Mouse (Mus musculus): ENCODE data around the gene Mtss1l.

Gene Mtss1l

DNA sequence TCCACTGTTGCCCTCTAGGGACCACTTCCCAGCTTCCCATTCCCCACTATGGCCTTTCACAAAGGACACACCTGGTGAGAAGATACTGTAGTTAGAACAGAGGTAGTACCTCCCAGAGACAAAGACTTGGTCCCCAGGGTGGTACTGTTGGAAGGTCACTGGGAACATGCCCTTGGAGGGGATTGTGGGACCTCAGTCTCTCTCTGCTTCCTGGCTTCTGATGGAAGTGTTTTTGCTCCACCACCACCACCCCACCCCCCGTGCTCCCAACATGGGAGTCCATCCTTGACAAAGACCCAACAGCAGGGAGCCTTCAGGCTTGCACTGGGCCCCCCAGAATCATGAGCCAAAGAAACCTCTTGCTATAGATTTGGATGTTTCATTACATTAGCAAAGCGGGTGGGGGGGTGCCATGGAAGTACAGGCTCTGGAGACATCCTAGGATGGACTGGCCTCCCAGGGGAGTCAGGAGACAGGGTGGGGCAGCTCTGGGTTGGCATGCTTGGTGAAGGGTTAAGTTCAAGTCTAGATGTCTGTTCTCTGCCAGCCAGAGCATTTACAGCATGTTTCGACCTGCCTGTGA lies 14.9 kb upstream of the Mtss1l start:
- DNase-seq (ENCODE audit: extremely low read depth, low read depth, low spot score) = no peak

DNA sequence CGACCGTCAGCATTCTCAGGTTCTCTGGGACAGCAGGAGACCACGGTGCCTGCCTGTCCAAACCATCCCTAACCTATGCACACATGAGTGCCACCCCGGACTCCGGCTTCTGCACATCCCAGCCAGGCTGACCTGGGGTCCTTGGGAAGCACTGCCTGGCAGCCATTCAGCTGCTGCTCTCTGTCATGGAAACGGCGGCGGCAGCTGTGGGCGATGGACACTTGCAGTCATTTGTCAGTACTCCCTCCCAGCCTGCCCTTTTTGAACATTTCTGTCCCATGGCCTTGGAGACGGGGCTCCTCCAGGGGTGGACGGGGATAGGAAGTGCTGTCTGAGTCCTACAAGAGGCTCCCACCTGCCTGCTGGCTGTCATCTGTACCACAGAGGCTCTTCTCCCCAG lies 12.8 kb upstream of the Mtss1l start:
- DNase-seq (ENCODE audit: extremely low read depth, low read depth, low spot score) = no peak

GRCm38 (mm10) chr8:110710593-110710992 lies 10.7 kb upstream of the Mtss1l start:
- DNase-seq (ENCODE audit: extremely low read depth, low read depth, low spot score) = no peak

DNA sequence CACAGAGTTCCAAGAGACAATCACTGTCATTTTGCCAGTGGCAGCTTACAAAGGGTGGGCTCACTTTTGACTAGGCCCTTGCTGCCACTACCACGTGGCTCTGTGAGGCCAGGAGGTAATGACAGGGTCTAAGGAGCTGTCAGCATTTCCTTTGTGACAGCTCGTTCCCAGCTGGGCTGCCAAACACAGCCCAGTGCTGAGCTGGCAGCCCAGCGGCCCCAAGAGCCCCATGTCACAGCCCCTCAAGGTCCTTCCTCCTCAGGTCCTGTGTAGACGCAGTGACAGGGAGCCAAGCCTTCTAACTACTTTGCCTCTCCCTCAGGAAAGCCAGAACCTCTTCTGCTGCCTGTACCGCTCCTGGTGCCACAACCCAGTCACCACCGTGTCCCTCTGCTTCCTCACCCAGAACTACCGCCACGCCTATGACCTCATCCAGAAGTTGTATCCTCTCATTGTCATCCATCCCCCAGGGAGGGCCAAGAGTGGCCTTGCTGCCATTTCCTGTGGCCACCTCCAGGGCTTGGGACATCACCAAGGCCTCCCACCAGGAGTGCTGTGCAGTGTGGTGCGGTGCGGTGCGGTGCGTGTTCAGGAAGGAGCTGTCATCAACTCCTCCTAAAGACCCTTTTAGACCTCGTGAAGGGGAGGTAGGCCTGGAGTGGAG lies 9.9 kb upstream of the Mtss1l start:
- no peak for DNase-seq (ENCODE audit: extremely low read depth, low read depth, low spot score)

GRCm38 (mm10) chr8:110713073-110713472 lies 8.2 kb upstream of the Mtss1l start:
- peak; percentile 45 for DNase-seq (ENCODE audit: extremely low read depth, low read depth, low spot score)

GRCm38 (mm10) chr8:110714827-110715519 lies 6.3 kb upstream of the Mtss1l start:
- no peak for DNase-seq (ENCODE audit: extremely low read depth, low read depth, low spot score)

- DNase-seq (ENCODE audit: extremely low read depth, low read depth, low spot score) = peak; percentile 51
Observed at GRCm38 (mm10) chr8:110716075-110716474, 5.2 kb upstream of the Mtss1l start.

- DNase-seq (ENCODE audit: extremely low read depth, low read depth, low spot score) = no peak
Observed at GRCm38 (mm10) chr8:110717131-110717530, 4.1 kb upstream of the Mtss1l start.

GRCm38 (mm10) chr8:110718209-110718968 lies 2.9 kb upstream of the Mtss1l start:
- peak; percentile 92 for DNase-seq (ENCODE audit: extremely low read depth, low read depth, low spot score)

- no peak for DNase-seq (ENCODE audit: extremely low read depth, low read depth, low spot score)
Observed at GRCm38 (mm10) chr8:110718969-110719670, 2.2 kb upstream of the Mtss1l start.

DNA sequence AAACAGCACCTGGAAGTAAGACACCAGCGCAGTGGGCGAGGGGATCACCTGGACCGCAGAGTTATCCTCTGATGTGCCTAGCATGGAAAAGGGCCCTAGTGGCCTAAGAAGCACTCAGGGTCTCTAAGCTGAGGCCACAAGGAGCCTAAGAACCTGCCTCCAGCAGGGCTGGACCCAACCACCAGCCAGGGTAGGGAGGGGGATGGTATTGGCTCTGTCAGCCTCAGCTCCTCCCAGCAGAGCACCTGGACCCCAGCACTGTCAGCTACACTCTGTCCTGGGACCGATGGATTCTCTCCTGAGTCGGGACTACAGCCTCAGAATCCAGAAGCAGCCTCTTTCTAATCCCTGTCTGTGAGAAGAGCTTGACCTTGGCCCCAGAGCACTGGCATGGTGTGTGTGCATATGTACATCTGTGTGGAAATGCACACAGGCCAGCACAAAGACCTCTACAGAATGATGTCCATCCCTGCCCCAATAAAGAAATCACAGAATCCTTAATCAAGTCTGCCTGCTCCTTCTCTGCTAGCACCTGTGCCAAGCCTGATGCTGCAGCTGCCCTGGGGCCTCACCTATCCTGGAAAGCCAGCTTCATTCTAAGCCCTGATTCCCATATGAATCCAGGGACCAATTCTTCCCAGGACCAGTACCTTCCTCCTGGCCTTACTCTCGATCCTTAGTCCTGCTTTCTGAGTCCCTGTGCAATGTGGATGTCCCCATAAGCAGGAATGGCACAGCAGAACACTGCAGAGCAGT lies 1.2 kb upstream of the Mtss1l start:
- DNase-seq (ENCODE audit: extremely low read depth, low read depth, low spot score) = no peak

DNA sequence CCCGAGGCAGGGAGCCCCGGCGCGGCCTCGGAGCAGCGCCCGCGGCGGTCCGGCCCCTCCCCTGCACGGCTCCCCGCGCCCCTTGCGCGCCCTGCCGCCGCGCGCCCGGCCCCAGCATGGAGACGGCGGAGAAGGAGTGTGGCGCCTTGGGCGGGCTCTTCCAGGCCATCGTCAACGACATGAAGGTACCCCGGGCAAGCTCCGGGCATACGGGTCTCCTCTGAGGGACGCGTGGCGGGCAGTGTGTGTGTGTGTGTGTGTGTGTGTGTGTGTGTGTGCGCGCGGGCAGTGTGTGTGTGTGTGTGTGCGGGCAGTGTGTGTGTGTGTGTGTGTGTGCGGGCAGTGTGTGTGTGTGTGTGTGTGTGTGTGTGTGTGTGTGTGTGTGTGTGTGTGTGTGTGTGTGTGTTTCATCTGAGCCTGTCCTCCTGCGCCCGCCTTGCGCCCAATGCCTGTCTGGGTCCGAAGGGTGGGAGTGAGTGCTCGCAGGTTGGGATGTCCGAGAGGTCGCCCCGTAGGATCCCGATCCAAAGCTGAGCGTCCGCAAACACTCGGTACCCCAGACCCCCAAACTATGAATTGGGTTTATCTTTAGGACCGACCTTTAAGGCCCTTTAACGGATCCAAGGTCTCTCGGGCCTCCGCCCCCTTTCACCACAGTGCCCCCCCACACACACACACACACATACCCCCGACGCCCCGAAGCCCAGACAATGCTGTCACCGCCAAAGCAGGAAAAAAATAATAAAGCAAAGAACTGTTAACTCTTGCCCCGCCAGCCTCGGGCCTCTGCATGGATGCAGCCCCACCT lies 534 bp downstream of the Mtss1l start:
- no peak for DNase-seq (ENCODE audit: extremely low read depth, low read depth, low spot score)

DNA sequence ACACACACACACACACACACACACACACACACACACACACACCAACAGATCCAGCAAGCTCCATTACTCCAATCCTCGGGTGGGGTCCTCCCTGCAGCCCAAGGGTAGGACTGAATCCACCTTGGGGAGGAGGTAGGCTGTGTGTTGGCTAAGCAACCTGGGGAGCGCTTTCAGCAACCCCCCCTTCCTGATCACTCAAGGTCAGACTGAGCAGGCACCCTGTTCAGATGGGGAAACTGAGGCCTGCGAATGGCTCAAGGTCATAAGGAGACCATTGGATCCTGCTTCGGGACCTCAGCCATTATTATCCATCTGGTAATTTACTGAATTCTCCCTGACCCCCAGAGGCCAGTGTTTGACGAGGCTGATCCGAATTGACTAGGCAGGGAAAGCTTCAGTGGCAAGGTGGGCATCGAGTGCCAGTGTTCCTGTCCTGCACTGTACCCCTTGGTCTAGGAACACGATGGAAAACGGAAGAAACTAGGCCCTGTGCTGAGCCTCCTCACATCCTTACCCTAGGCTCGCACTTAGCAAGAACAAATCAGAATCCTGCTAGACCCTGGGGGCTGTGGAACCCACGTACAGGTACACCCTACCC lies 1.2 kb downstream of the Mtss1l start:
- DNase-seq (ENCODE audit: extremely low read depth, low read depth, low spot score) = no peak

DNA sequence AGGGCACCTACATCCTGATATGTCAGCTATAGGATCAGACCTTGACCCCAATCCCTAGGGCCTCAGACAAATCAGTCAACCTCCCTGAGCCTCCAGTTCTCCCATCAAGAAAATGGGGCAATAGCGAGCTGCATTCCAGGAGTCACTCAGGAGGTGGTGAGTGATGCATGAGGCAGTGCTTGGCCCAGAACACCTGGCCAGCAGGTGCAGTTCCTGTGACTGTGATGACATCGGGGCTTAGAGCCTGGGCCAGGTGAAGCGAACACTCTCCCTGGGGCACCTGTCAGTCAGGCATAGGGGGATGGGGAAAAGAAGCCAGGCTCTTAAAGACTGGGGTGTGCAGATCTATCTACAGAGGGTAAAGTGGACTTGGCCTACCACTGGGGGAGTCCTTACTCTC lies 3.2 kb downstream of the Mtss1l start:
- no peak for DNase-seq (ENCODE audit: extremely low read depth, low read depth, low spot score)

- no peak for DNase-seq (ENCODE audit: extremely low read depth, low read depth, low spot score)
Observed at GRCm38 (mm10) chr8:110725084-110725838, 4.0 kb downstream of the Mtss1l start.

- no peak for DNase-seq (ENCODE audit: extremely low read depth, low read depth, low spot score)
Observed at GRCm38 (mm10) chr8:110726893-110727292, 5.6 kb downstream of the Mtss1l start.

DNA sequence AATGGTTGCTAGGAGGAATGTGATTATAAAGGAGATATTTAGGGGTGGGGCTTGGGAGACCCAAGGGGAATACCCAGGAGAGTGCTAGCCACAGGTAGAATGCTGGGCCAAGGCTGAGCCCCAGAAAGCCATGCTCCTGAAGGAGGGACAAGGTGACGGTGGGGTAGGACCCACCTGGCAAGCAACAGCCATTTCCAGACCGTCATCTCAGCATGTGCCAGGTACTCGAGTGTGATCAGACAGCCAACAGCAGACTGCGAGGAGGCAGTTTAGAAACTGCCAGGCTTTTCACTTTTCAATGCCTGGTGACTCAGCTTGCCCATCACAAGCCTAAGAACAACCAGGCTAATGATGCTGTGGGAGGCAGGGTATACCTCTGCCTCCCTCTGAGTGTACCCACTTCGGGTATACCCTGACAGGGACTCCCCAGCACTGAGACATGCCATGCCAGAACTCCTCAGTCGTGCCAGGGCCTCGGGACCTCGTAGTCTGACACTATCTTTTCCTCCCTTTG lies 10.1 kb downstream of the Mtss1l start:
- no peak for DNase-seq (ENCODE audit: extremely low read depth, low read depth, low spot score)

DNA sequence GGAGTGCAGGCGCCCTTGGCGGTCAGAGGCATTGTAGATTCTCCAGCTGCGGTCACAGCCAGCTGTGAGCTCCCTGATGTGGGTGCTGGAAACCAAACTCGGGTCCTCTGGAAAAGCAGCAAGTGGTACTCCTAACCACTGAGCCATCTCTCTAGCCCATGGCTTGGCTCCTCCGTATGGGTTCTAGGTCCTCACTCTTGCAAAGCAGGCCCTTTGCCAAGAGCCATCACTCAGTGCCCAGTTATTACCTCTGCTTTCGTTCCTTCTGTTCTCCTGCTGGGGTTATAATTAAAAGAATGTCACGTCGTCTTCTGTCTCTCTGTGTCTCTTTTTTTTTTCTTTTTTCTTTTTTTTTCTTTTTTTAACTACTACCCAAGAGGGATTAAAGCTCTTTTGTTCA lies 11.8 kb downstream of the Mtss1l start:
- no peak for DNase-seq (ENCODE audit: extremely low read depth, low read depth, low spot score)
